Mouse (Mus musculus) kidney, postnatal 0 days (tissue): ENCODE results near the gene Slc9a9. TPM values are rescaled to one million over a fixed set of nuclear protein-coding genes. Genes with fewer than 3 reads are reported as not detected.

Source experiments
- ATAC-seq: fragments of 200-750 bp; cut with Nextera tagmentation; replicated peaks from 2 replicates; pipeline ENCODE4 v1.8.0; 2017; ENCODE audit warnings: low read depth, moderate number of reproducible peaks, moderate TSS enrichment, moderate library complexity; ENCODE audit not compliant: low FRiP score
- DNase-seq: peaks from one replicate; pipeline ENCODE4 v3.0.0-alpha.2; 2016; ENCODE audit warnings: low spot score
- H3K27ac ChIP-seq: fragments of 300-500 bp; sonication (generic); 2 replicates; pipeline ENCODE4 v1.5.1; 2014; ENCODE audit warnings: mild to moderate bottlenecking
- H3K27me3 ChIP-seq: fragments of 300-500 bp; sonication (generic); 2 replicates; pipeline ENCODE4 v1.6.1; 2014; ENCODE audit warnings: low read length, mixed read lengths; ENCODE audit not compliant: insufficient read depth
- H3K36me3 ChIP-seq: fragments of 300-500 bp; sonication (generic); 2 replicates; pipeline ENCODE4 v1.6.1; 2014; ENCODE audit warnings: low read length, mixed read lengths; ENCODE audit not compliant: insufficient read depth
- H3K4me1 ChIP-seq: fragments of 300-500 bp; sonication (generic); replicated peaks from 2 replicates; pipeline ENCODE4 v1.6.1; 2014; ENCODE audit warnings: antibody characterized with exemption, low read length, mixed read lengths; ENCODE audit not compliant: insufficient read depth
- H3K4me2 ChIP-seq: fragments of 300-500 bp; sonication (generic); 2 replicates; pipeline ENCODE4 v1.6.1; 2014; ENCODE audit warnings: mild to moderate bottlenecking, low read length, moderate library complexity, mixed read lengths
- H3K4me3 ChIP-seq: fragments of 300-500 bp; sonication (generic); replicated peaks from 2 replicates; pipeline ENCODE4 v1.5.1; 2014; ENCODE audit warnings: low read depth, low read length
- H3K9ac ChIP-seq: fragments of 300-500 bp; sonication (generic); 2 replicates; pipeline ENCODE4 v1.6.1; 2014; ENCODE audit warnings: low read depth, low read length
- H3K9me3 ChIP-seq: fragments of 300-500 bp; sonication (generic); replicated peaks from 2 replicates; pipeline ENCODE4 v1.6.1; 2016; ENCODE audit warnings: low read length, inconsistent platforms, mixed read lengths
- CTCF ChIP-seq: IDR thresholded peaks from 2 replicates; pipeline ENCODE4 v1.5.1; 2016; ENCODE audit warnings: antibody characterized with exemption, low read depth, mild to moderate bottlenecking, moderate library complexity
- WGBS: fragments of 180-500 bp; shearing (Covaris S2); extraction: QIAGEN DNeasy Blood & Tissue Kit; methylation state at CpG from one replicate; pipeline ENCODE4 v1.1.7; 2014; 5-methylcytosine and 5-hydroxymethylcytosine counted together
- polyA plus RNA-seq: library from polyadenylated mRNA; unstranded; fragments of >200 nt; fragmentation: Nextera tagmentation; extraction: Ambion mirVana; gene quantifications from 2 replicates; pipeline ENCODE4 v1.2.1, GENCODE M21; 2015

The Slc9a9 gene
- polyA plus RNA-seq, 1 experiment from 2014 or later = 2.6 TPM

GRCm38 (mm10) chr9:95194158-95194557 lies 524.4 kb downstream of the Slc9a9 start:
- Histone ChIP-seq H3K4me3 (no peak overlapping the region), H3K9me3 (no peaks in the 10 kb centered on the region), H3K27me3 (no peaks in the 10 kb centered on the region), H3K4me1 (no peaks in the 10 kb centered on the region), H3K4me2 (no peak overlapping the region), H3K27ac (no peak overlapping the region), H3K36me3 (no peaks in the 10 kb centered on the region), H3K9ac (no peak overlapping the region)
- ATAC-seq = no peak; the same call in 1 of the 2 replicates
- peak; percentile 78 for DNase-seq
- 35% methylated on average over 5 of the region's 5 CpGs for WGBS
- TF ChIP-seq CTCF = no peak

GRCm38 (mm10) chr9:95207661-95208060 lies 538.0 kb downstream of the Slc9a9 start:
- DNase-seq = no peak
- no peak overlapping the region for H3K4me2 ChIP-seq
- H3K9me3 ChIP-seq = no peaks in the 10 kb centered on the region
- no peak overlapping the region for H3K4me3 ChIP-seq
- H3K4me1 ChIP-seq = no peaks in the 10 kb centered on the region
- no peak overlapping the region for H3K9ac ChIP-seq
- H3K36me3 ChIP-seq = no peaks in the 10 kb centered on the region
- TF ChIP-seq CTCF = no peak
- H3K27ac ChIP-seq = no peak overlapping the region
- no peak for ATAC-seq
- WGBS = 81% methylated on average over 7 of the region's 7 CpGs
- no peaks in the 10 kb centered on the region for H3K27me3 ChIP-seq

GRCm38 (mm10) chr9:95208681-95209080 lies 539.0 kb downstream of the Slc9a9 start:
- ATAC-seq = no peak
- no peaks in the 10 kb centered on the region for H3K4me1 ChIP-seq
- no peak for DNase-seq
- H3K36me3 ChIP-seq = no peaks in the 10 kb centered on the region
- H3K27ac ChIP-seq = no peak overlapping the region
- no peak overlapping the region for H3K4me3 ChIP-seq
- no peak overlapping the region for H3K4me2 ChIP-seq
- no peak for TF ChIP-seq CTCF
- H3K27me3 ChIP-seq = no peaks in the 10 kb centered on the region
- H3K9ac ChIP-seq = no peak overlapping the region
- no peaks in the 10 kb centered on the region for H3K9me3 ChIP-seq
- 82% methylated on average over 4 of the region's 4 CpGs for WGBS

- H3K4me1 ChIP-seq = no peaks in the 10 kb centered on the region
- no peak overlapping the region for H3K27ac ChIP-seq
- no peak overlapping the region for H3K9ac ChIP-seq
- TF ChIP-seq CTCF = no peak
- H3K36me3 ChIP-seq = no peaks in the 10 kb centered on the region
- no peaks in the 10 kb centered on the region for H3K27me3 ChIP-seq
- DNase-seq = peak; percentile 7
- no peak for ATAC-seq
- H3K4me2 ChIP-seq = no peak overlapping the region
- H3K4me3 ChIP-seq = no peak overlapping the region
- H3K9me3 ChIP-seq = no peaks in the 10 kb centered on the region
- 45% methylated on average over 3 of the region's 3 CpGs for WGBS
Measured at GRCm38 (mm10) chr9:95220009-95220408, 550.3 kb downstream of the Slc9a9 start.

GRCm38 (mm10) chr9:95221310-95221709 lies 551.6 kb downstream of the Slc9a9 start:
- TF ChIP-seq CTCF = no peak
- Histone ChIP-seq H3K4me1 (no peaks in the 10 kb centered on the region), H3K9ac (no peak overlapping the region), H3K4me3 (no peak overlapping the region), H3K27me3 (no peaks in the 10 kb centered on the region), H3K27ac (no peak overlapping the region), H3K9me3 (no peaks in the 10 kb centered on the region), H3K4me2 (no peak overlapping the region), H3K36me3 (no peaks in the 10 kb centered on the region)
- 82% methylated on average over 5 of the region's 5 CpGs for WGBS
- ATAC-seq (no peak), DNase-seq (peak; percentile 12)

GRCm38 (mm10) chr9:95226986-95227385 lies 557.3 kb downstream of the Slc9a9 start:
- ATAC-seq (no peak), DNase-seq (no peak)
- 60% methylated on average over 4 of the region's 4 CpGs for WGBS

GRCm38 (mm10) chr9:95228123-95228522 lies 558.4 kb downstream of the Slc9a9 start:
- Histone ChIP-seq H3K9me3 (no peaks in the 10 kb centered on the region), H3K36me3 (no peaks in the 10 kb centered on the region), H3K9ac (no peak overlapping the region), H3K4me2 (no peak overlapping the region), H3K27ac (no peak overlapping the region), H3K4me3 (no peak overlapping the region), H3K4me1 (no peaks in the 10 kb centered on the region), H3K27me3 (no peaks in the 10 kb centered on the region)
- 100% methylated on average over 1 of the region's 1 CpGs for WGBS
- TF ChIP-seq CTCF = no peak
- no peak for DNase-seq
- ATAC-seq = no peak

More at GRCm38 (mm10) chr9:95226986-95227385, 557.3 kb downstream of the Slc9a9 start:
- Histone ChIP-seq H3K27me3 (no peaks in the 10 kb centered on the region), H3K9me3 (no peaks in the 10 kb centered on the region), H3K36me3 (no peaks in the 10 kb centered on the region), H3K9ac (no peak overlapping the region), H3K4me3 (no peak overlapping the region), H3K4me2 (no peak overlapping the region), H3K4me1 (no peaks in the 10 kb centered on the region), H3K27ac (no peak overlapping the region)
- no peak for TF ChIP-seq CTCF
